Mouse (Mus musculus) small intestine, adult 2 months (tissue): ENCODE results near the gene Gm14744. TPM values are rescaled to one million over a fixed set of nuclear protein-coding genes. Genes with fewer than 3 reads are reported as not detected.
"Not testable (repeated sequence)": the region's sequence is repeated elsewhere in the genome, so short reads cannot be mapped to it uniquely, and the experiment has no call there.

Experiments used
- H3K27ac ChIP-seq: fragments of 200-500 bp; 2 replicates; pipeline ENCODE4 v1.5.1; 2012; ENCODE audit warnings: low read depth, low read length, control low read depth, inconsistent platforms; ENCODE audit not compliant: insufficient read depth
- H3K27me3 ChIP-seq: fragments of 200-500 bp; 2 replicates; pipeline ENCODE4 v1.6.1; 2012; ENCODE audit warnings: mild to moderate bottlenecking, moderate library complexity, low read length, inconsistent platforms; ENCODE audit not compliant: control insufficient read depth, insufficient read depth
- H3K36me3 ChIP-seq: fragments of 200-500 bp; 2 replicates; pipeline ENCODE4 v1.6.1; 2012; ENCODE audit warnings: mild to moderate bottlenecking, low read length, control low read depth, inconsistent platforms; ENCODE audit not compliant: control insufficient read depth, insufficient read depth
- H3K4me1 ChIP-seq: fragments of 200-500 bp; 2 replicates; pipeline ENCODE4 v1.6.1; 2012; ENCODE audit warnings: low read length, inconsistent platforms, mixed read lengths; ENCODE audit not compliant: control insufficient read depth, insufficient read depth, insufficient read length
- H3K4me3 ChIP-seq: fragments of 200-500 bp; 2 replicates; pipeline ENCODE4 v1.5.1; 2012; ENCODE audit warnings: low read depth, mild to moderate bottlenecking, control low read depth, inconsistent platforms, low read length, moderate library complexity
- CTCF ChIP-seq: fragments of 200-500 bp; IDR thresholded peaks from 2 replicates; pipeline ENCODE4 v1.5.1; 2012; ENCODE audit warnings: low read depth, mild to moderate bottlenecking, control low read depth, inconsistent platforms, low read length, moderate library complexity, mixed read lengths; ENCODE audit not compliant: insufficient replicate concordance, insufficient read length; ENCODE audit errors: extremely low read depth
- POLR2A ChIP-seq: fragments of 200-500 bp; IDR thresholded peaks from 2 replicates; pipeline ENCODE4 v1.6.1; 2012; ENCODE audit warnings: low read depth, mild to moderate bottlenecking, control low read depth, inconsistent platforms, low read length, moderate library complexity
- WGBS: fragments of 180-500 bp; shearing (Covaris S2); methylation state at CpG from one replicate; pipeline ENCODE4 v1.1.7; 2018; 5-methylcytosine and 5-hydroxymethylcytosine counted together
- polyA plus RNA-seq: library from polyadenylated mRNA; depleted of rRNA; stranded (reverse); fragments of >200 nt; gene quantifications from 2 replicates; pipeline ENCODE4 v1.2.3, GENCODE M21; 2012; rRNA removed

The Gm14744 gene
- polyA plus RNA-seq = not detected in 2 replicates

GRCm38 (mm10) chrX:77864458-77864857 is at the start of gene Gm14744:
Gene Gm14744, plus strand, starts transcription at chrX:77864758.
- not testable (repeated sequence) for H3K36me3 ChIP-seq, H3K4me1 ChIP-seq, H3K27me3 ChIP-seq, H3K27ac ChIP-seq, H3K4me3 ChIP-seq
- WGBS = 92% methylated on average over 2 of the region's 2 CpGs

GRCm38 (mm10) chrX:77853523-77853922 is 11.0 kb upstream of the Gm14744 start, which contains the start of gene Pbsn:
Gene Pbsn, minus strand, starts transcription at chrX:77853623.
- H3K36me3 ChIP-seq = no peaks in the 10 kb centered on the region
- H3K4me3 ChIP-seq = no peak within 1 kb of the TSS
- no peaks in the 10 kb centered on the region for H3K4me1 ChIP-seq
- TF ChIP-seq CTCF (no peak), POLR2A (no peak)
- 88% methylated on average over 1 of the region's 1 CpGs for WGBS
- no peaks in the 10 kb centered on the region for H3K27me3 ChIP-seq
- no peak within 1 kb of the TSS for H3K27ac ChIP-seq

DNA sequence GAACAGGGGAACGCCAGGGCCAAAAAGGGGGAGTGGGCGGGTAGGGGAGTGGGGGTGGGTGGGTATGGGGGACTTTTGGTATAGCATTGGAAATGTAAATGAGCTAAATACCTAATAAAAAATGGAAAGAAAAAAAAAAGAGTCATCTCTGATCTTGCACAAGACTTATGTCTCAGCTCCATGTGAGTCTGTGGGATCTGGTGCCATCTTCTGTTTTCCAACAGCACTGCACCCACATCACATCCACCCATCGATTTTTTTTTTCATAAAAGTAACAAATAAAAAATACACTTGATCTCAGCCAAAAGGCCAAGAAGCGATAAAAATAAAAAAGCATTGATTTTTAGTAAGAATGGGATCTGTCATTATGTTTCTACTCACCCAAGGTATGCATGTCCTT is 15.5 kb downstream of the Gm14744 start:
- not testable (repeated sequence) for H3K4me1 ChIP-seq, H3K27me3 ChIP-seq, H3K36me3 ChIP-seq, H3K27ac ChIP-seq, H3K4me3 ChIP-seq
- 41% methylated on average over 2 of the region's 4 CpGs for WGBS

Other genes starting within 250 kb of the Gm14744 start
- 5.7 and 20.0 TPM in 2 replicates for gene Prkx, start 68.5 kb upstream of the Gm14744 start, polyA plus RNA-seq
- not detected in 2 replicates for gene Pbsn, start 11.1 kb upstream of the Gm14744 start, polyA plus RNA-seq
- gene 5430402E10Rik, start 60.3 kb downstream of the Gm14744 start, polyA plus RNA-seq = not detected in 2 replicates
- not detected in 2 replicates for gene Obp1a, start 226.6 kb downstream of the Gm14744 start, polyA plus RNA-seq